Mouse (Mus musculus): Measurements from ENCODE around the gene Ptprt.

- TF ChIP-seq CTCF (IDR thresholded peaks at IDR 0.05; ENCODE audit: low read depth, low read length) (no peak), POLR2A (IDR thresholded peaks at IDR 0.05; ENCODE audit: extremely low read depth, insufficient read depth, low read length) (no peak)
These were observed 1161.6 kb downstream of the Ptprt start for GRCm38 (mm10) chr2:161499097-161499899.
